Mouse (Mus musculus): ENCODE data around the gene Apol11b. TPM values are rescaled to one million over a fixed set of nuclear protein-coding genes. Genes with fewer than 3 reads are reported as not detected.
A peak's percentile ranks its signal among the peaks of the same experiment; 100 is the strongest.
"Not testable (repeated sequence)": the region's sequence is repeated elsewhere in the genome, so short reads cannot be mapped to it uniquely, and the experiment has no call there.

The Apol11b gene
- total and polyA plus RNA-seq, 3 experiments: 0.04 to 0.26 (median 0.19) TPM

DNA sequence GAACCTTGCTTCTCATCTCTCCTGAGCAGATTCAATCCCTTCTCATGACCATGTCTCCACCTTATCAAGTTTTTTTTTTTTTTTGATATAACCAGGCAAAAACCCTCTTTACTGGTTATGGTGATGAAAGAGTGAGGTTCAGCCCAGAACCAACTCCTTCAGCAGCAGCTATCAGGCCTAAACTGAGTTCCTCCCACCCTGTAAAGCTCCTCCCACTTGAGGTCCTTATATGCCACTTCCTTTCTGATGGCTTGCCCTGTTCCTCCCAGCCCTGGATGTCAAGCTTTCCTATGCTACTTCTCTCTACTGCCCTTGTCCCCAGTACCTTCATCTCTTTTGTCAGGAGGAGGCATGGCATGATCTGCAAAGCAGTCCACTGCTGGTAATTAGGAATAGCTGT lies 8.1 kb upstream of the Apol11b start:
- H3K27ac ChIP-seq (ENCODE audit: insufficient read depth, low read depth); H3K79me2 ChIP-seq (replicated peaks; ENCODE audit: control insufficient read depth, extremely low read depth, insufficient read depth, poor library complexity, severe bottlenecking); H3K36me3 ChIP-seq (replicated peaks in 1 of 2; ENCODE audit: control insufficient read depth in 1 of 2, insufficient read depth in 1 of 2, low read length in 1 of 2); H3K9ac ChIP-seq (ENCODE audit: insufficient read depth, low read depth); H3K27me3 ChIP-seq (replicated peaks); H3K4me3 ChIP-seq (replicated peaks in 1 of 3; ENCODE audit: low read depth in 2 of 3, low read length in 2 of 3, poor library complexity in 1 of 3); H3K4me2 ChIP-seq (ENCODE audit: insufficient read depth, low read depth, poor library complexity, severe bottlenecking); H3K9me3 ChIP-seq (replicated peaks; ENCODE audit: low read length); DNase-seq (ENCODE audit: extremely low read depth); H3K4me1 ChIP-seq (ENCODE audit: control insufficient read depth in 1 of 2, insufficient read depth in 2 of 2); dilution Hi-C loops (cut with MboI; ENCODE audit: extremely low pct_ligation_motif_present, extremely low pct_unique_long_range_greater_than_20kb, low sequenced_read_pairs); in situ Hi-C loops (cut with MboI; ENCODE audit: low pct_ligation_motif_present, low pct_unique_long_range_greater_than_20kb, low sequenced_read_pairs): not testable (repeated sequence)

DNA sequence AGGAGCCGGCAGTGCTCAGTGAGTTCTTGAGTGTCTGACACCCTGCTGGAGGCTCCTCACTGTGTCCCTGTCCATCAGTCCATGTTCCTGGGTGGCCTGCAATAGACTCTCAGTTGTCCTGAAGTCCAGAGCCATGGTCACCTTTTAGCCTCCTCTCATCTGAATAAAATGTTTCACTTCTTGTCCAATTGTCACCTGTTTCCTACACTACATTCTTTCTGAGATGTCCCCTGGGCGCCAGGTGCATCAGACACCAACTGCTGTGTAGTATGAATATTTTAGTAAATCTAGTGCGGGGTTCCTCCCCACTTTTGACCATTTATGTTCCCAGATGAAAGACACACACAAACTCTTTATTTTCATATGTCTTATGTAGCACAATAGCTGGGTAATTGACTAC lies 13.3 kb downstream of the Apol11b start:
- H3K9ac ChIP-seq (ENCODE audit: insufficient read depth, low read depth); DNase-seq (ENCODE audit: extremely low read depth); in situ Hi-C loops (cut with MboI; ENCODE audit: low pct_ligation_motif_present, low pct_unique_long_range_greater_than_20kb, low sequenced_read_pairs); H3K27ac ChIP-seq (ENCODE audit: insufficient read depth, low read depth); H3K4me3 ChIP-seq (replicated peaks in 1 of 3; ENCODE audit: low read depth in 2 of 3, low read length in 2 of 3, poor library complexity in 1 of 3); H3K4me2 ChIP-seq (ENCODE audit: insufficient read depth, low read depth, poor library complexity, severe bottlenecking); H3K79me2 ChIP-seq (replicated peaks; ENCODE audit: control insufficient read depth, extremely low read depth, insufficient read depth, poor library complexity, severe bottlenecking); H3K9me3 ChIP-seq (replicated peaks; ENCODE audit: low read length); dilution Hi-C loops (cut with MboI; ENCODE audit: extremely low pct_ligation_motif_present, extremely low pct_unique_long_range_greater_than_20kb, low sequenced_read_pairs); H3K27me3 ChIP-seq (replicated peaks); H3K36me3 ChIP-seq (replicated peaks in 1 of 2; ENCODE audit: control insufficient read depth in 1 of 2, insufficient read depth in 1 of 2, low read length in 1 of 2): not testable (repeated sequence)
- peaks cover 35 to 64% of the 10 kb centered on the region in 2 experiments for H3K4me1 ChIP-seq (ENCODE audit: control insufficient read depth in 1 of 2, insufficient read depth in 2 of 2)
- TF ChIP-seq EP300 (IDR thresholded peaks at IDR 0.05; ENCODE audit: low read length) (peak; percentile 39; the same call in 1 of the 2 replicates), TCF12 (IDR thresholded peaks at IDR 0.05; ENCODE audit: low read depth, low read length) (peak; percentile 56; the same call in 1 of the 2 replicates), IRF4 (IDR thresholded peaks at IDR 0.05; ENCODE audit: low read depth, low read length) (peak; percentile 17; the same call in 1 of the 2 replicates)

DNA sequence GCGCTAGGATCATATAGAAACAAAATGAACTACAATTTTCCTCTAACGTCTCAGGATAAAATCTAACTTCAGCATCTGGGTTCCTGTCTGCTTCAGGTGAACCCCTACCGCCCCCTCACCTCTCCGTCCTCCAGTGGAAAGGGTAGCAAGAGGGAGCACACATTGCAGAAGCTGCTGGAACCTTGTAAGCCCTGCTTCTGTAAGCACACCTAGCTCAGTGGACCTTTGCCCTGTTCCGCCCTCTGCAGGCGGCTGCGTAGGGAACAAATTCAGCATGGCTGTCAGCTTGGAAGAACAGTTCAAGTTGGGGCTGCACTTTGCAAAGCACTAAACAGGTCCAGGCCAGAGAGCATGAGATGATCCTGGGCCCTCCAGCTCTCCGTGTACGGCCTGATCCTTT lies 14.4 kb downstream of the Apol11b start:
- H3K4me3 ChIP-seq (replicated peaks in 1 of 3; ENCODE audit: low read depth in 2 of 3, low read length in 2 of 3, poor library complexity in 1 of 3); H3K4me2 ChIP-seq (ENCODE audit: insufficient read depth, low read depth, poor library complexity, severe bottlenecking); in situ Hi-C loops (cut with MboI; ENCODE audit: low pct_ligation_motif_present, low pct_unique_long_range_greater_than_20kb, low sequenced_read_pairs); H3K9me3 ChIP-seq (replicated peaks; ENCODE audit: low read length); H3K9ac ChIP-seq (ENCODE audit: insufficient read depth, low read depth); DNase-seq (ENCODE audit: extremely low read depth); H3K36me3 ChIP-seq (replicated peaks in 1 of 2; ENCODE audit: control insufficient read depth in 1 of 2, insufficient read depth in 1 of 2, low read length in 1 of 2); H3K27ac ChIP-seq (ENCODE audit: insufficient read depth, low read depth); H3K27me3 ChIP-seq (replicated peaks); dilution Hi-C loops (cut with MboI; ENCODE audit: extremely low pct_ligation_motif_present, extremely low pct_unique_long_range_greater_than_20kb, low sequenced_read_pairs); H3K79me2 ChIP-seq (replicated peaks; ENCODE audit: control insufficient read depth, extremely low read depth, insufficient read depth, poor library complexity, severe bottlenecking): not testable (repeated sequence)
- peaks cover 45 to 75% of the 10 kb centered on the region in 2 experiments for H3K4me1 ChIP-seq (ENCODE audit: control insufficient read depth in 1 of 2, insufficient read depth in 2 of 2)
- TF ChIP-seq RAD21 (IDR thresholded peaks at IDR 0.05; ENCODE audit: low read depth, low read length): peak; percentile 20
- TF ChIP-seq SMC3 (IDR thresholded peaks at IDR 0.05; ENCODE audit: low read depth, low read length): peak; percentile 23
- peak in 1 of 2 experiments; percentile 29; a peak in 1 of 4 replicates for TF ChIP-seq CTCF (conservative IDR thresholded peaks at IDR 0.05 in 1 of 2, IDR thresholded peaks at IDR 0.05 in 1 of 2; ENCODE audit: low read depth in 2 of 2, low read length in 2 of 2)

DNA sequence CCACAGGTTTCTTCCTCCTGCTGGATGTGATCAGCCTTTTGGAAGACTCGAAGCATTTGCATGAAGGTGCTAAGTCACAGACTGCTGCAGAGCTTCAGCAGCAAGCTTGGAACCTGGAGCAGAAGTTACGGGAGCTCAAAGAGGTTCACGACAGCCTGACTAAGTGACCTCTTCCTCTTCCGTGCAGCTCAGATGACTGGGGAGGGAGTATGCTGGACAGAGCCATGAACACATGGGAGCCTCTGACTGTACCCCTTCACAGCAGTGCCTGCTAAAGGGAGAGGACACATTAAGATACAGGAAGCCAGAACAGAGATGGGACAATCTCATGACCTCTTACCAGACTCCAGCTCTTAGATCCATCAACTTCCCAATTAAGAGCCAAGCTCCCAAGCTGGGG lies 16.6 kb downstream of the Apol11b start:
- in situ Hi-C loops (cut with MboI; ENCODE audit: low pct_ligation_motif_present, low pct_unique_long_range_greater_than_20kb, low sequenced_read_pairs); H3K36me3 ChIP-seq (replicated peaks in 1 of 2; ENCODE audit: control insufficient read depth in 1 of 2, insufficient read depth in 1 of 2, low read length in 1 of 2); H3K27ac ChIP-seq (ENCODE audit: insufficient read depth, low read depth); H3K4me3 ChIP-seq (replicated peaks in 1 of 3; ENCODE audit: low read depth in 2 of 3, low read length in 2 of 3, poor library complexity in 1 of 3); H3K79me2 ChIP-seq (replicated peaks; ENCODE audit: control insufficient read depth, extremely low read depth, insufficient read depth, poor library complexity, severe bottlenecking); H3K4me2 ChIP-seq (ENCODE audit: insufficient read depth, low read depth, poor library complexity, severe bottlenecking); H3K27me3 ChIP-seq (replicated peaks); H3K9ac ChIP-seq (ENCODE audit: insufficient read depth, low read depth); DNase-seq (ENCODE audit: extremely low read depth); dilution Hi-C loops (cut with MboI; ENCODE audit: extremely low pct_ligation_motif_present, extremely low pct_unique_long_range_greater_than_20kb, low sequenced_read_pairs); H3K9me3 ChIP-seq (replicated peaks; ENCODE audit: low read length): not testable (repeated sequence)
- H3K4me1 ChIP-seq (ENCODE audit: control insufficient read depth in 1 of 2, insufficient read depth in 2 of 2): peaks cover 49 to 86% of the 10 kb centered on the region in 2 experiments
